Mouse (Mus musculus) embryonic facial prominence, embryonic 10.5 days (tissue): ENCODE measurements at regions not wholly inside any gene's neighbourhood (a gene's known extent, or its start where the extent isn't known, plus 50 kb on each side); places are given as distances from the start of the nearest gene placed in this dataset.
"Not testable (repeated sequence)": the region's sequence is repeated elsewhere in the genome, so short reads cannot be mapped to it uniquely, and the experiment has no call there.

ENCODE experiments used
- DNase-seq: peaks from one replicate; pipeline ENCODE4 v3.0.0-alpha.2; 2017; ENCODE audit warnings: low spot score
- H3K27ac ChIP-seq: fragments of 300-500 bp; sonication (generic); replicated peaks from 2 replicates; pipeline ENCODE4 v1.5.1; 2016; ENCODE audit warnings: mild to moderate bottlenecking
- H3K27me3 ChIP-seq: fragments of 300-500 bp; sonication (generic); replicated peaks from 2 replicates; pipeline ENCODE4 v1.6.1; 2016; ENCODE audit warnings: low read depth, mild to moderate bottlenecking; ENCODE audit not compliant: poor library complexity, severe bottlenecking
- H3K36me3 ChIP-seq: fragments of 300-500 bp; sonication (generic); replicated peaks from 2 replicates; pipeline ENCODE4 v1.6.1; 2016; ENCODE audit warnings: mild to moderate bottlenecking, moderate library complexity
- H3K4me1 ChIP-seq: fragments of 300-500 bp; sonication (generic); 2 replicates; pipeline ENCODE4 v1.6.1; 2016
- H3K4me3 ChIP-seq: fragments of 300-500 bp; sonication (generic); 2 replicates; pipeline ENCODE4 v1.5.1; 2016; ENCODE audit warnings: mild to moderate bottlenecking, moderate library complexity
- H3K9me3 ChIP-seq: fragments of 300-500 bp; sonication (generic); 2 replicates; pipeline ENCODE4 v1.6.1; 2016; ENCODE audit warnings: mild to moderate bottlenecking
- WGBS: fragments of 180-500 bp; shearing (Covaris S2); methylation state at CpG from one replicate; pipeline ENCODE4 v1.1.7; 2016; 5-methylcytosine and 5-hydroxymethylcytosine counted together

DNA sequence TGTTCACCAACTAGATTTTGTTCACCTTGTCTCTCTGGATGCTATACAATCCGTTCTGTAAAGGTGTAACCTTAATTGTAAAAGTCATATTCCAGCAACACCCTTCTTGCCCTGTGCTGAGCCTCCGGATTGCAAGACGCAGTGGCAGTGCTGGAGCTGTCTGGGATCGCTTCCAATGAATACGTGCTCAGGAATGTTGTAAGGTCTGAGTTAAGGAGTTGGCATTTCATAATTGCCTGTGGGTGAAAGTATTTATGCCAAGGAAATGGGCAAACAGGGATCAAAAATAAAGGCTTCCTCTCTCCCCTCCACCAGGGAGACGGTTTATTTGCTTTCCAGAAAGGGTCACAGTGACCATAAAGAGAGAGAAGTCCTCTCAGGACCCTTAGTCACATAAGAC lies 93.3 kb downstream of the Apob start:
- no peaks in the 10 kb centered on the region for H3K27me3 ChIP-seq
- 90% methylated on average over 6 of the region's 6 CpGs for WGBS
- peaks cover 4% of the 10 kb centered on the region; the same call in 1 of the 2 replicates for H3K9me3 ChIP-seq
- H3K36me3 ChIP-seq: no peaks in the 10 kb centered on the region
- H3K27ac ChIP-seq: no peak overlapping the region
- DNase-seq: no peak
- no peak overlapping the region for H3K4me3 ChIP-seq
- 0 out of 2 replicates have a peak, but pooled peaks cover 3% of the 10 kb centered on the region for H3K4me1 ChIP-seq

DNA sequence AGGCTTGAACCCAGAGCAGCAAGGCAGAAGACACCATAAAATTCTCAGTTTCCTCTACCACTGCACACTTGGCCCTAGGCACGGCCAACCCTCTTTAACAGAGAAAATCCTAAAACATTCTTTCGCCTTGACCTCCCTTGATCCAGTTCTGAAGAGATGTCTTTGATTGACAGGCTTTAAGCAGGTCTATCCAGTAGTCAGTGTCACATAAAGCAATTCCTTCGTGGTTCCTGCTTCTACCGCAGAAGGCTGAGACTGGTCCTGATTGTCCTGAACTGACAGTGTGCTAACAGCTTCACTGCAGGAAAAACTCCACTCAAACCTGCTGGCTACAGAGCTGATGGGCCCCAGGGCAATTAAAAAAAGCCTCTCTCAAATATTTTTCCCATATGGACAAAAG lies 93.8 kb downstream of the Apob start:
- Histone ChIP-seq H3K27ac (no peak overlapping the region), H3K4me3 (no peak overlapping the region), H3K36me3 (no peaks in the 10 kb centered on the region), H3K4me1 (0 out of 2 replicates have a peak, but pooled peaks cover 3% of the 10 kb centered on the region), H3K9me3 (peaks cover 1% of the 10 kb centered on the region; the same call in 1 of the 2 replicates), H3K27me3 (no peaks in the 10 kb centered on the region)
- no peak for DNase-seq
- WGBS: 76% methylated on average over 4 of the region's 4 CpGs

DNA sequence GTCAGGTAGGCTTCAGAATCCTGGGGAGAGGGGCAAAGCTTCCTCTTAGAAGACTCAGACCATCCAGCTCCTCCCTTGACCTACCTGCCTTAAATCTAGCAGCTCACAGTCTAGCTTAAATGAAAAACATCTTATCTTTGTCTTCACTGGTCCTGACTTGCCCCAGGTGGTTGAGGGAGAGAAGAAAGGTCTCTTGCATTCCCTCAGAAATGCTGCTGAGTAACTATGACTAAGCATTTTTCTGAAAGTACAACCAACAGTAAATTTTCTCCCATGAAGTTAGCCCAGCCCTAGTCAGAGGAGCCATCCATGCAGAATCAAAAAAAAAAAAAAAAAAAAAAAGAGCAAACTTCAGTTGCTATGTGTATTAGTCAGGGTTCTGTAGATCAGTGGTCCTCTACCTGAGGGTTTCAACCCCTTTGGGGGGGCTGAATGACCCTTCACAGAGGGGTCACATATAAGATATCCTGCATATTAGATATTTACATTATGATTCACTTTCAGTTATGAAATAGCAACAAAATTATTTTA lies 98.6 kb downstream of the Apob start:
- Histone ChIP-seq H3K4me1 (no peaks in the 10 kb centered on the region), H3K36me3 (no peaks in the 10 kb centered on the region), H3K4me3 (no peak overlapping the region), H3K27ac (no peak overlapping the region), H3K27me3 (no peaks in the 10 kb centered on the region), H3K9me3 (no peaks in the 10 kb centered on the region)
- no peak for DNase-seq

DNA sequence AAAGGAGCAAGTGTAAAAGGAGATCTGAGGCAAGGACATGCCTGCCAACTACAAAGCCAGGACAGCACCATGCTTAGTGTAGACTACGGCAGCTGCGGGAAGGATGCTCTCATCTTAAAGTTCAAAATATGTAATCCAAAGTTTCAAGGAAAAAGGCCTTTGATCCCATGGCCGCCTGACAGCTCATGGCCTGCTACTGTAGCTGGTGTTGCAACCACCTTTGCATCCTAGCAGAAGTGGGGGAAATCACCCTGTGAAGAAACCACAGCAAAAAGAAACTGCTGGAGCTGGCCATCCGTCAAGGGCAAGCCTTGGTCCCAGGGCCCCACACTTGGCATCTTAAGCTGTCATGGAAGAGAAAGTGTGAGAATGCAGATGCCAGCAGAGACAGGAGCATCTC lies 99.9 kb downstream of the Apob start:
- Histone ChIP-seq H3K4me3 (no peak overlapping the region), H3K27ac (no peak overlapping the region), H3K9me3 (no peaks in the 10 kb centered on the region), H3K27me3 (no peaks in the 10 kb centered on the region), H3K36me3 (no peaks in the 10 kb centered on the region), H3K4me1 (no peaks in the 10 kb centered on the region)
- DNase-seq: no peak
- WGBS: 91% methylated on average over 4 of the region's 4 CpGs

DNA sequence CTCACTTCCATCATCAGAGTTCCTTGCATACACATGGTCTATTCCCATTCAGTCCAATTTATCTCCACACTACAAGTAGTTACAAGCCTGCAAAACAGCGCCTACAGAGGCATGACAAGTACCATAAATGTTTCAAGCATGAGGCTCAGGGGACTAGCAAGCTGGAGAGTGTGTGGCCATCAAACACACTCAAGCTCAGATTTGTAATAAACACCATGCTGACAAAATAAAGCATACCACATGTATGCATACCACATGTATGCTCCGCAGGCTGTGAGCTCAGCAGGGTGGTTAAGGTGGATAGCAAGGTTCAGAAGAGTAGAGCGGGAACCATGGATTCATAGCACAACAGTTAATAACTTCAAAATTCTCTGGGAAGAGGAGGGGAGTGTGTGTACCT lies 100.6 kb downstream of the Apob start:
- Histone ChIP-seq H3K27ac (no peak overlapping the region), H3K4me3 (no peak overlapping the region), H3K9me3 (no peaks in the 10 kb centered on the region), H3K4me1 (no peaks in the 10 kb centered on the region), H3K27me3 (no peaks in the 10 kb centered on the region), H3K36me3 (no peaks in the 10 kb centered on the region)
- no peak for DNase-seq
- 89% methylated on average over 3 of the region's 3 CpGs for WGBS

DNA sequence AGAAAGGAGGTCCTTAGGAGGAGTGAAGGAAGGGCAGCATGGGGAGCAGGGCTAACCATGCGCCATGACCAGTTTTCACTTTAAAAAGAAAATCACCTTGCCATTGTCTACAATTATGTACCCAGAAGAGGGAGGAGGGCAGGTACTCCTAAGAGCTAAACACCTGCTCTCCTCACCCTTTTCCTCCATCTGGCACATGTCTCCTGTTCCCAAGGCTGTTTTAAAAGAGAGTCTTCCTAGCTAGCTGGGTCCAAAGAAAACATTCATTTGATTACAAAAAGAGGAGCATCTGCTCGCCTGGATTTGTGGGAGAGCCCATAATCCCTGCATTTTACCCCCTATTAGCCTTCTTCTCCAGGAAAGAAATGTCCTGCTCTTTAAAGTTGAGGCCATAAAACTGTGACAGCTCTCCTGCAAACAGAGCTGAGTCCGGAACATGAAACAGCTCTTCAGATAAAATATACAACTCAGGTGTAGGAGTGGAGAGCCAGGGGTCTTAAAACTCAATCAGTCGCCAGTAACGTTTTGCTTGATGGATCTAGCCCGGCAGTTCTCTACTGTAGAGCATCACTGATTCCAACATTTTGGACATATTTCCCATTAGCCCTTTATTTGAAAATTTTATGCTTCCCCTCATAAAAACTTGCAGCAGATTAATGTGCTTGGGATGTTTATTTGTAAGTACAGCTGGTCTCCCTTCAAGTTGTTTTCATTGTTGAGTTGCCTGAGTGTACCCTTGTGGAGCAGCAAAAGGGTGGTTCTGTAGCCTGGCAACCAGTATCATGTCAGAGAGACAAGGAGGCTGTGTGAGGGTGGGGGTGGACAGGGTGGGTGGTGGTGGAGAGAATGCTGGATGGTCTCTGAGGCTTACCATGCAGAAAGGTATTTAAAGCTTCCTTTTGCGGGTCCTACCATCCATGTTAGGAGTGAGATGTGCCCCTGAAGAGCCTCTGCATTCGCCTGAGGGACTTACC lies 105.5 kb downstream of the Apob start:
- WGBS: 81% methylated on average over 8 of the region's 8 CpGs
- DNase-seq: no peak

DNA sequence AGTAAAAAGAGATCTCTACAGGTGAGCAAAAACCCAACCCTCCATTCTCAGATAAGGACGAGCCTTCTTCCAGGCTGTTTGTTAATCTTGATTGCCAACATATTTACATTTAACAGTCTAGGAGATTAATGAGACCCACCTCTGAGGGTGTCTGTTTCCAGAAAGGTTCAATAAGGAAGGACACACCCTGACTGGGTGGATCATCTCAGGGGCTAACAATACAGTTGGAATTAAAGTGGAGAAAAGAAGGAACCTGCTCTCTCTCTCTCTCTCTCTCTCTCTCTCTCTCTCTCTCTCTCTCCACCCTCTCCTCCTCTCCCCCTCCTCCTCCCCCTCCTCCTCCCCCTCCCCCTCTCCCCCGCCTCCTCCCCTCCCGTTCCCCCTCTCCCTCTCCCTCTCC lies 110.5 kb downstream of the Apob start:
- Histone ChIP-seq H3K9me3 (no peaks in the 10 kb centered on the region), H3K4me3 (no peak overlapping the region), H3K4me1 (no peaks in the 10 kb centered on the region), H3K27ac (no peak overlapping the region), H3K27me3 (no peaks in the 10 kb centered on the region), H3K36me3 (no peaks in the 10 kb centered on the region)
- no peak for DNase-seq
- 66% methylated on average over 1 of the region's 3 CpGs for WGBS

More for the DNA sequence above, 105.5 kb downstream of the Apob start:
- Histone ChIP-seq H3K4me3 (no peak overlapping the region), H3K4me1 (no peaks in the 10 kb centered on the region), H3K27me3 (no peaks in the 10 kb centered on the region), H3K9me3 (no peaks in the 10 kb centered on the region), H3K36me3 (no peaks in the 10 kb centered on the region), H3K27ac (no peak overlapping the region)

DNA sequence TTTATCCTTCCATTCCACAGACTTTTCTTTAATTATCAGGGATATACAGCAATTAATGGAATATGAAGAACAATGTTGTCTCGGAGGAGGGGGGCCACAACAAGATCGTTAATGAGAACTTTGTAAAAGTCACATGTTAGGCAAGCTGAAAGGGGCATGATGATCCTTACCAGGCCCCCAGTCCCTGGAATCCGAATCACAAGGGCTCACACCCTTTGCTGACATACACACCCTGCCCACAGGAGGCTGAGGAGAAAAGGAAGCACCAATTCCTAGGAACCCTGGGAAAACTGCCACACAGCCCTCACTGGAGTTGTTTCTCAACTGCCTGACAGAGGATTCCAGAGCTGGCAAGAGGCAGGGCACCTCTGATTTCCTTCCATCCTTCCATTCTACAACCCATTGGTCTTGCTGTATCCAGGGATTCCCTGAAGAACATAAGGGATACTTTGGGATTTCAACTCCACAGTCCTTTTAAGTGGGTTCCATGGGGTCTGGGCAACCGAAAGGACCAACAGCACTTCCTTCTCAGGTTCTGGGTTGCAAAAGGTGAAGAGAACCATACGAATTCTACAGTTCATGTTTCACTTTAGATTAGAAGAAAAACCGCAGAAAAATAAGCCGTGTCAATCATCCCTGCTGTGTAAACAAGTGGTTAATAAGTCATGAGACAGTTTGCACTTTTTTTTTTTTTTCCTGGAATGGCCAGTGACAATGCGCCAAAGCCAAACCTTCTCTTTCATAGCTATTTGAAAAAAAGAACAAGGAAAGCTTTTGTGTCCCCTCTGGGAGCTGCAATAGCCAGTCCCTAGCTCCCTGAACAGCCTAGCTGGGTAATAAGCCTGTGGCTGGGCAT lies 112.2 kb downstream of the Apob start:
- Histone ChIP-seq H3K4me1 (no peaks in the 10 kb centered on the region), H3K36me3 (no peaks in the 10 kb centered on the region), H3K4me3 (no peak overlapping the region), H3K27ac (no peak overlapping the region), H3K27me3 (no peaks in the 10 kb centered on the region), H3K9me3 (no peaks in the 10 kb centered on the region)
- WGBS: 70% methylated on average over 8 of the region's 8 CpGs
- DNase-seq: no peak

DNA sequence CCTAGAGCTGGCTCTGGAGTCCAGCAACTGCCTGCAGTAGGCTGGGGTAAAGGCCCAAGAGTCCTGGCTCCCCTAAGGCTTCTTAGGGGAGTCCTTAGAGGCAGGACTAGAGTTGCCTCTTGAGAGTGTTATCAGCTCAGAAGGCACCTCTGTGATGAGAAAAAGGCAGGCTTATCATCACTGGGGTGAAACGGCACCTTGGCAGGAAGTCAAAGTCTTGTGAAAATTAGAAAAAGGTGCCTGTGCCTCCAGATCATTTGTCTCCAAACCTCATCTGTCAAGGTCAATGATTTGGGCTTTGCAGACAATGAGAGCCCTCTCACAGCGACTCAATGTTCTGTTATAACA lies 112.8 kb downstream of the Apob start:
- Histone ChIP-seq H3K27ac (no peak overlapping the region), H3K9me3 (no peaks in the 10 kb centered on the region), H3K27me3 (no peaks in the 10 kb centered on the region), H3K36me3 (no peaks in the 10 kb centered on the region), H3K4me1 (no peaks in the 10 kb centered on the region), H3K4me3 (no peak overlapping the region)
- DNase-seq: no peak
- WGBS: 77% methylated on average over 2 of the region's 2 CpGs

DNA sequence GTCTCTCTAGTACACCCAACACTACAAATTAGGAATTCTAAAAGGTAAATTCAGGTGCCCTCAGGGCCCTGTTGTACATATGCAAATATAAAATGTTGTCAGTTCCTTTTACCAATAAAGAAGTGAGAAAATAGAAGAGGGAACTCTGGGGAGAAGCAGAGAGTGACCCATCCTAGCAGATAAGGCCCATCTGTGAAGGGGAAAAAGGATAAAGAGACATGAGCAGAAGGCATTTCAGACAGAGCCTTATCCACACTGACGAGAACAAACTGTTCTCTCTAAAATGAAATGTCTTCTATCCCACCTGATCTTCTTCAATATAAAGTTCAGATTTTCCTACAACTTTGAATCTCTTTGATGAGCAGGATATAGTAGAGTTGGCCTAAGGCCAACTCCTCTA lies 114.5 kb upstream of the Ldah start:
- Histone ChIP-seq H3K27ac (no peak overlapping the region), H3K4me3 (no peak overlapping the region), H3K36me3 (no peaks in the 10 kb centered on the region), H3K4me1 (no peaks in the 10 kb centered on the region), H3K9me3 (no peaks in the 10 kb centered on the region), H3K27me3 (no peaks in the 10 kb centered on the region)
- DNase-seq: no peak
- WGBS: 86% methylated on average over 1 of the region's 1 CpGs

DNA sequence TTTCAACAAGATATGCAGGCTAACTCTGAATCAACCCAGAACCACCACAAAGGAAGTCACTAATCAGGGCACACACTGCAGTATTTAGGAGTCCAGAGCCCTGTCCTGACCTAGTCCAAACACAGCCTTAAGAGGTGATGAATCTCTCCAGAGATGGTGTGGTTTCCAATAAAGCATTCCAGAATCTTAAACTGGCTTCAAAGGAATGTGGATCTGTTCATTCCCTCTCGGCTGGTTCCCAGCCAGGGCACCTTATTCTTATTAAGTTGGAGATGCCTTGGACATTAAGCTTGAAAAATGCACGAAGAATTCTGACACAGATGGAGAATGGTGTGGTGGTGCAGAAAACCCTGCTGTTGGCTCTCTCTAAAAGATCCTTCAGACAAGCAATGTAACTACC lies 112.0 kb upstream of the Ldah start:
- 77% methylated on average over 2 of the region's 2 CpGs for WGBS
- no peaks in the 10 kb centered on the region for H3K4me1 ChIP-seq
- no peak for DNase-seq
- H3K27me3 ChIP-seq: no peaks in the 10 kb centered on the region
- H3K9me3 ChIP-seq: no peaks in the 10 kb centered on the region
- no peak overlapping the region for H3K27ac ChIP-seq
- no peaks in the 10 kb centered on the region for H3K36me3 ChIP-seq
- no peak overlapping the region for H3K4me3 ChIP-seq

DNA sequence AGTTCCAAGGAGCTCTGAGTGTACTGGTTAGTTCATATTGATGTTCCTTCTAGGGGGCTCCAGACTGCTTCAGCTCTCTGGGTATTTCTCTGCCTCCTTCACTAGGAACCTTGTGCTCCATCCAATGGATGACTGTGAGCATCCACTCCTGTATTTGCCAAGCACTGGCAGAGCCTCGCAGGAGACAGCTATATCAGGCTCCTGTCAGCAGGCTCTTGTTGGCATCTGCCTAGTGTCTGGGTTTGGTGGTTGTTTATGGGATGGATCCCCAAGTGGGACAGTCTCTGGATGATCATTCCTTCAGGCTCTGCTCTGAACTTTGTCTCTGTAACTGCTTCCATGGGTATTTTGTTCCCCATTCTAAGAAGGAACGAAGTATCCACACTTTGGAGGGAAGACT lies 109.5 kb upstream of the Ldah start:
- not testable (repeated sequence) for H3K9me3 ChIP-seq, H3K36me3 ChIP-seq, H3K27ac ChIP-seq, DNase-seq, H3K27me3 ChIP-seq, H3K4me3 ChIP-seq, H3K4me1 ChIP-seq
- 87% methylated on average over 2 of the region's 2 CpGs for WGBS
